Mouse (Mus musculus) right cerebral cortex, adult 2 months (tissue): Measurements from ENCODE around the gene Fry.

Experiments used
- DNase-seq, 2 experiments: peaks; one replicate each; pipeline ENCODE4 v3.0.0; 2021 to 2022; ENCODE audit warnings: low spot score in 2 of 2

The Fry gene

GRCm38 (mm10) chr5:150223546-150224239, 105.2 kb downstream of the Fry start:
- no peak for DNase-seq

DNA sequence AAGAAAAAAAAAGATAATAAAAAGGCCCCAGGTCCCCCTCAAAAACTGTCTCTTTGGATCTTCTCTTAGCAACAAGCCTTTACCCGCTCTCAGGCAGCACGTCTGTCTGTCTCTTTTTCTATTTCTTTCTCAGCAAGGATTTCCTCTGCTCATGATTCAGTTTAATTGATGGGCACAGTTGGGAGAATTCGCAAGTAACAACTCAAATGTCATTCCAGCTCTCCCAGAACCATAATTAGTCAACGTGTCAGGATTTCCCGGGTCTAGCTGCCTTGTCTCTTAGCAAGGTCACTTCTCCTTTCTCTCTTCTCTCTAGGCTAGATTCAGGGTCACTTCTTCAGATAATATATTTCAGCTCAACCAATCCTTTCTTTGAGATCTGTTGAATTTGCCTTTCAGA, 110.6 kb downstream of the Fry start:
- DNase-seq = no peak

GRCm38 (mm10) chr5:150229776-150230175, 111.3 kb downstream of the Fry start:
- DNase-seq = no peak

DNA sequence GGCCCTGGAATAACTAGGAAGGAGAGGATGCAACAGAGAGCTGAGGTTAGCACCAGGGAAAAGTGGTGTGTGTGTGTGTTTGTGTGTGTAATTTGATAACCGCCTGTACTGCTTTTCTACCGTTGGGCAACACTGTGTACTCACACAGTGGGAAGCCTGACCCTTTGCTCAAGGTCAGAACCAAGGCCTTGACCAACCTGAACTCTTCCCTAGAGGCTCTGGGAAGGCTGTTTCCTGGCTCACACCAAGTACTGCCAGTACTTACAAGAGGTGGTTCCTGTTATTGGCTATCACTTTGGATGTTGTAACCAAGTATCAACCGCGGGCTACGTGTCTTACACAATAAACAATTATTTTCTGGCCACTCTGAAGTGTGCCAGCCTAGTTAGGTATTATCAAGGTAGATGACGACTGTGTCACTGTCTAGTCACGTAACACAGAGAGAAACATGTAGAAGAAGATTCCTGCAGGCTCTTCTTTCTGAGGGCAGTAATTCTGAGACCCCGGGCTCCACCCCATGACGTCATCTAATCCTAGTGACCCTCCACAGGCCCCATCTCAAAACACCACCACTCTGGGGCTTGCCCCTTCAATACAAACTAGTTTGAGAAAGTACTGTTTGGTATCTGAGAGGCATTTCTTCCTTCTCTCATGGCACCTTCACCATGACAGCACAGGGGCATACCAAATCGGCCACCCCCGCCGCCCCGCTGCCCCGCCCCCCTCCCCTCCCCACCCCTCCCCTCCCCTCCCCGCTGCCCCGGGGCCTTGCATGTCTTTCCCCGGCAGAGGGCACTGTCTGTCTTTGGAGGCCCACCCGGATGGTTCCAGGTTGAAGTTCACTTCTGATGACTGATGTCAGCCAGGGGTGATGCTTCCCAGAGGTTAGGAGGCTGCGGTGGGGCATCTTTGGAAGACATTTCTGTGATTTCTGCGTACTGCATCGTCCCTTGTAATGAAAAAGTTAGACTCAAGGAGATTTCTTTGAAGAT, 114.0 kb downstream of the Fry start:
- no peak for DNase-seq

GRCm38 (mm10) chr5:150233154-150233886, 114.9 kb downstream of the Fry start:
- DNase-seq = peak; percentile 79 to 86

DNA sequence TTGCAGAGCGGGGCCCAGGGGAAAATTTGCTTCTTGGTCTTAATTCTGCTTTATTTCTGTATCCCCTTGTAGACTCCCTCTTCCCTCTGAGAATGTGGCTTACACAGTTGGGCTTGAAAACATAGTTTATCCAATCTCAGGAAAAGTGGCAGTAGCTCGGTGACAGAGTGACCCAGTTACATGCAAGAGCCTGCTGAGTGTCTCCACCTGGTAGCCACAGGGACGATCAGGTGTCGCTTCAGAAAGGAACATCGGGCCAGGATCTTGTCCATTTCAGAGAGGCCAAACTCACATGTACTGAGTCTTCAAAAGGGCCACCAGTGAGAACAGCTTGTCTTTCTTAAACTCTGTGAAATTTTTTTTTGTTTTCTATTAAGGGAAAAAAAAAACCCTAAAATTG, 117.5 kb downstream of the Fry start:
- no peak for DNase-seq

- DNase-seq = no peak
Measured at GRCm38 (mm10) chr5:150236597-150236996, 118.2 kb downstream of the Fry start.

- DNase-seq = no peak
Measured at GRCm38 (mm10) chr5:150241638-150242037, 123.2 kb downstream of the Fry start.

DNA sequence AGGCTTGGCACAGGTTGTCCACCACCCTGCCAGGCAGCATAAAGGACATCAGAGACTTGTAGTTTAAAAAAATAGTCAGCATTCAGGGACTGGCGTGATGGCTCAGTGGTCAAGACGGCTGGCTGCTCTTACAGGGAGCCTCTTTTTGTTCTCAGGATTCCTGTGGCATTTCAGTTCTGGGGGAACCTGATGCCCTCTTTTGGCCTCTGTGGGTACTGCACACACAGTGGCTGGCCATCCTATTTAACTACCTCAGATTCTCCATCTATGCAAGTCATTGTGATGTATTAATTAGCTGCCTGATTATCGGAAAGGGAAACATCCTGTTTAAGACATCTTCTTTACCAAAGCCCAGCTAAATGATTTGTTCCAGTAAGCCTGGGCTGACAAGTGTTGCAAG, 128.3 kb downstream of the Fry start:
- no peak for DNase-seq

DNA sequence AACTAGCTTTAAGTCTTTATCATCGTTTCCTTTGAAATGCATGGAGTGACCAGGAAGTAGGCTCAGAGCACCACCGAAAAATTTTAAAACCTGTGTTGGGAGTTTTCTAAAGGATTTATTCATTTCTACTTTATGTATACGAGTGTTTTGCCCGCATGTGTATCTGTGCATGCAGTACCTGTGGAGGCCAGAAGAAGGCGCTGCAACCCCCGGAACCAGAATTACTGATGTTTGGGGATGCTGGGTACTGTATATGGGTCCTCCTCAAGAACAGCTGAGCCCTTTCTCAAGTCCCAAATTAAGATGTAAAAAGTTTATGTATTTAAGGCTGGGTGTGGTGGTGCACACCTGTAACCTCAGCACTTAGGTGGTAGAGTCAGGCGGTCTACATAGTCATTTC, 139.3 kb downstream of the Fry start:
- no peak for DNase-seq

DNA sequence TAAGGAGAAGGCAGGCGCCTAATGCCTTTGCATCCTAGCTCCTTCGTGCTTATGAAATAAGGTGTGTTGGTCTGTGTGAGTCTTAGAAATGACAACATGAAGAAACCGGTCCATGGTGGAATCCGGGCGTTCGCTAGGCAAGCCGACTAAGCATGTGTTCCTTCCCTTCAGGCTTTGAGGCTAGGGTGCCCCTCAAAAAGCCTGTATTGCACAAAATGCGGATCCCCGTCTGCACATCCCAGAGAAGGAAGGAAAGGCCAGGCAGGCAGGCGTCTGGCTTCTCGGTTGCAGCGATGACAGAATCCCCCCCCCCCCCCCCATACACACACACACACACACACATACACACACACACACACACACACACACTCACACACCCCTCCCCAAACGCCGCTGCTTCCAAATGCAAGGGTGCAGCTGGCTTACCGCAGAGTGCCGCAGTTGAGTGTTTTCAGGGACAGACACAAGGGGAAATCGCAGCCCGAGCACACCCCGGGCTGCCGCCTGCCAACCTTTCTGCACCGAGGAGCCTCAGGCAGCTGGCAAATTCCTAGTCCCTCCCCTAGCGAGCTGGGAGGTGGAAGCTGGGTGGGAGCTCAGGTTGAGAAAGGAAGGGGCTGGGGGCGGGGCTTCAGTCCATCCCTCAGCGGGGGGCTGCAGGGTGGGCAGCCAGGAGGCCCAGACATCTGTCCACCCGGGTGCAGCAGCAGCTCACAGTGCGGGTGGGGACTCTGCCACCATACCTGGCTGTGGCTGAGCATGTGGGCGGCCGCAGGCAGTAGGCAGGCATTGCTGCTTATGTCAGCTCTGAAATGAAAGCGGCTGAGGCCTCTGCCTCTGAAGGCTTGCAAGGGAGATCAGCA, 141.0 kb downstream of the Fry start:
- peak; percentile 81 to 84 for DNase-seq

DNA sequence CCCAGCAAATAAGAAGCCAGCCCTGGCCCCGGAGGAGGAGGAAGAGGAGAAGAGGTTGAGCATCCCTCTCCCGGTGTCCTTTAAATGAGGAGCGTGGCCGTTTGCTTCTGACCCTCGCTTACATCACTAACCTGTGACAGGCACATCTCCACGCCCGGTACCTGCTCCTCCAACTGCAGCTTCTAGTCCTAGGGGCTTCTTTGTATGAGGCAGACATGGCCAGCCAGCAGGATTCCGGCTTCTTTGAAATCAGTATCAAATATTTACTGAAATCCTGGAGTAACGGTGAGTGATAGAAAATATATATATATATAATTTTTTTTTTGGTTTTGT, 141.6 kb downstream of the Fry start:
- DNase-seq = no peak

- DNase-seq = no peak
Measured at GRCm38 (mm10) chr5:150261361-150261760, 142.9 kb downstream of the Fry start.

DNA sequence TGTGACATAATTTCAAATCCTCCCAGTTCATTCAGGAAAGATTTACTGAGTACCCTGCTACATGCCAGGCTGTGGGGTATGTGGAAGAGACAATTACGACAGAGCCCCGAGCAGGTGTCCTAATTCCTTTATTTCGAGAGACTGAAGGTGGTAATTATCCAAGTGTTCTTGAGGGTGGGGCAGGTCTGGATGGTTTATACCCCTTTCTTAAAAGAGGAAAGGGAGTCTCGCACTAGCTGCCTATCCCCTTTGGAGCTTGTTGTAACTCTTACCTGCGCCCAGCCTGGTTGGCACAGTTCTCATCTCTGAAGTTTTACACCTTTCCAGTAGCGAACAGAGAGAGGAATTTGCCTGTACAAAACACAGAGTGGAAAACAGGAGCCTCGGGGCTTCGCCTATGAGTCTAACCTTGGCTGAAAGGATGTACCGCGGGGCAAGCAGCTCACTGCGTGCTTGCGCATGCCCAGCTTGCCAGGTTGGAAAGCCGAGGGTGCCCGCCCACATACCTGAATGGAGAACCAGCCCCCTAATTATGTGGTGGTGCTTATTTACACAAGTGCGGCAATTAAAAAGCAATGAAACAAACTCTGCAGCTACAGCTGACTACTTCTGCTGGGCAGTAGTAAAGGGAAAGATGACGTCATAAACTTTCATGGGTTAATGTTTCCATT, 143.7 kb downstream of the Fry start:
- peak; percentile 48 to 59 for DNase-seq

GRCm38 (mm10) chr5:150262717-150263103, 144.3 kb downstream of the Fry start:
- DNase-seq = no peak

- no peak for DNase-seq
Measured at GRCm38 (mm10) chr5:150263162-150263561, 144.7 kb downstream of the Fry start.

- no peak for DNase-seq
Measured at GRCm38 (mm10) chr5:150263656-150264055, 145.2 kb downstream of the Fry start.

DNA sequence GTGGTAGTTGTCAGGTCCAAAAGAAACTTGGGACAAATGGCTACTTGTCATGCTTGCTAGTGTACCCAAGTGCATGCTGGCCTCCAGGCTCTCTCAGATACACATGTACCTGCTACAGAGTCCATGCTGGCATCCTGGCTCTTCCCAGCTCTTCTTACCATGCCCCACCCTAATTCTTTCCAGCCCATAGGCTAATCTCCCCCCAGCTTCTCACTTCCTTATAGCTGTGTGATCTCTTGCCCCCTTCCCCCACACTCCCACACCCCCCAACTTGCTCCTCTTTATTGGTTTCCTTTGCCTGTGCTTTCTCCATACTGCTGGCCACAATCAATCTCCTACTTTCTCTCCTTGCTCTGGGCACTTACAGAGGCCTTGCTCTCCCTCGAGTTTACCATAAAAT, 146.6 kb downstream of the Fry start:
- DNase-seq = no peak

DNA sequence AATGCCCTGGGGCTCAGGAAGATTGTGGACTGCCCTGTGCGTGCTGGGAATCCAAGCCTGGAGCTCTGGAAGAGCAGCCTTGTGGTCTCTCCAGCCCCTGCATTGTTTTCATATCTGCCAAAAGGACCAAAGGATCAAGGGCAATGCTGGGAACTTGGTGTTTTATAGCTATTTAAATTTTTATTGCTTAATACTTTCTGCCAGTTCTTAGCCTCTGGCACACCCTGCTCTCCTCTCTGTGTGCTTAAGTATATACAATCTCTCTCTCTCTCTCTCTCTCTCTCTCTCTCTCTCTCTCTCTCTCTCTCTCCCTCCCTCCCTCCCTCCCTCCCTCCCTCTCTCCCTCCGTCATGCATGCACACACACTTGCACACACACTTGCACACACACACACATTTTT, 147.5 kb downstream of the Fry start:
- no peak for DNase-seq

GRCm38 (mm10) chr5:150268261-150268660, 149.8 kb downstream of the Fry start:
- no peak for DNase-seq

- DNase-seq = no peak
Measured at GRCm38 (mm10) chr5:150270468-150270867, 152.0 kb downstream of the Fry start.
